Mouse (Mus musculus): ENCODE data around the gene Ajap1.

- TF ChIP-seq POLR2A (IDR thresholded peaks at IDR 0.05; ENCODE audit: extremely low read depth, insufficient read depth, low read length): no peak
- no peak for TF ChIP-seq CTCF (IDR thresholded peaks at IDR 0.05; ENCODE audit: low read depth, low read length)
Observed at GRCm38 (mm10) chr4:153417164-153417896, 65.3 kb downstream of the Ajap1 start.
